Comparison of ENCODE assay signal across 13 mouse cellular contexts in genomic region chr7:49981511-49982227, GRCm38 (mm10). TPM values are rescaled to one million over a fixed set of nuclear protein-coding genes. Genes with fewer than 3 reads are reported as not detected.
DNase-seq lines count a peak whose midpoint lies in the region; ATAC-seq and TF ChIP-seq lines count a peak whose summit lies in the region.
"Had no signal": no experiment of that assay in that cellular context is flagged by ENCODE, and none has a peak within 500 bp of the region (broad histone marks: within the 10 kb centered on the region; RNA-seq: fewer than 3 reads in every experiment).

No protein-coding gene starts in this region.

- no peak for TF ChIP-seq POLR2A in cortical plate, adult 2 months (IDR thresholded peaks at IDR 0.05; ENCODE audit: extremely low read depth, insufficient read depth, low read length)

- no peaks in the 10 kb centered on the region for H3K9me3 ChIP-seq in hindbrain, postnatal 0 days (ENCODE audit: low read length)
- no peaks in the 10 kb centered on the region for H3K9me3 ChIP-seq in hindbrain, embryonic 10.5 days
- H3K9me3 ChIP-seq in E14TG2a.4 (ENCODE audit: low read length), result no peaks in the 10 kb centered on the region
- no peaks in the 10 kb centered on the region for H3K9me3 ChIP-seq in midbrain, embryonic 13.5 days
- H3K9me3 ChIP-seq: embryonic facial prominence, embryonic 12.5 days; hindbrain, embryonic 15.5 days had no signal

- H3K27ac ChIP-seq in hindbrain, postnatal 0 days, result no peak overlapping the region
- no peak overlapping the region for H3K27ac ChIP-seq in hindbrain, embryonic 10.5 days
- no peak overlapping the region for H3K27ac ChIP-seq in cortical plate, adult 2 months (ENCODE audit: insufficient read depth, low read length)
- H3K27ac ChIP-seq in midbrain, embryonic 13.5 days, result no peak overlapping the region
- H3K27ac ChIP-seq: embryonic facial prominence, embryonic 12.5 days; gastrocnemius, adult 2 months; hindbrain, embryonic 15.5 days had no signal

- no peaks in the 10 kb centered on the region for H3K4me1 ChIP-seq in hindbrain, postnatal 0 days (ENCODE audit: insufficient read depth, low read length)
- H3K4me1 ChIP-seq in hindbrain, embryonic 10.5 days (replicated peaks), result peaks cover 6% of the 10 kb centered on the region
- H3K4me1 ChIP-seq in E14TG2a.4 (replicated peaks; ENCODE audit: low read depth, low read length), result peaks cover 51% of the 10 kb centered on the region
- no peaks in the 10 kb centered on the region for H3K4me1 ChIP-seq in cortical plate, adult 2 months (ENCODE audit: control insufficient read depth, insufficient read depth, low read length)
- peaks cover 5% of the 10 kb centered on the region; the same call in 1 of the 2 replicates for H3K4me1 ChIP-seq in midbrain, embryonic 13.5 days (replicated peaks)
- H3K4me1 ChIP-seq: embryonic facial prominence, embryonic 12.5 days had no signal

- ATAC-seq in hindbrain, postnatal 0 days, result 0 out of 2 replicates have a peak, but pooled peaks have one; percentile 27
- ATAC-seq in midbrain, embryonic 13.5 days, result peak; percentile 60

- no peaks in the 10 kb centered on the region for H3K36me3 ChIP-seq in hindbrain, postnatal 0 days (ENCODE audit: insufficient read depth, low read length)
- H3K36me3 ChIP-seq in hindbrain, embryonic 10.5 days, result no peaks in the 10 kb centered on the region
- H3K36me3 ChIP-seq in E14TG2a.4 (ENCODE audit: insufficient read depth, low read length), result no peaks in the 10 kb centered on the region
- no peaks in the 10 kb centered on the region for H3K36me3 ChIP-seq in midbrain, embryonic 13.5 days
- H3K36me3 ChIP-seq: embryonic facial prominence, embryonic 12.5 days; hindbrain, embryonic 15.5 days had no signal

- no peak overlapping the region for H3K4me3 ChIP-seq in hindbrain, postnatal 0 days (ENCODE audit: low read length)
- H3K4me3 ChIP-seq in hindbrain, embryonic 10.5 days, result no peak overlapping the region
- no peak overlapping the region for H3K4me3 ChIP-seq in E14TG2a.4 (replicated peaks; ENCODE audit: low read length)
- no peak overlapping the region for H3K4me3 ChIP-seq in cortical plate, adult 2 months (ENCODE audit: insufficient read depth, low read length)
- no peak overlapping the region for H3K4me3 ChIP-seq in midbrain, embryonic 13.5 days (replicated peaks)
- H3K4me3 ChIP-seq: embryonic facial prominence, embryonic 12.5 days; gastrocnemius, adult 2 months; hindbrain, embryonic 15.5 days had no signal

- no peak for DNase-seq in hindbrain, postnatal 0 days (ENCODE audit: low spot score)
- DNase-seq in hindbrain, embryonic 10.5 days (ENCODE audit: low spot score), result no peak
- DNase-seq in spleen, adult 18-20 months, result no peak
- DNase-seq in adrenal gland, postnatal 36 days, result no peak
- no peak for DNase-seq in gastrocnemius, postnatal 4 days (ENCODE audit: low spot score in 2 of 2)
- DNase-seq: gastrocnemius, adult 2 months; kidney, postnatal 10 days had no signal

- TF ChIP-seq CTCF in hindbrain, postnatal 0 days (IDR thresholded peaks at IDR 0.05; ENCODE audit: low read depth), result peak; percentile 66
- TF ChIP-seq CTCF in E14TG2a.4 (conservative IDR thresholded peaks at IDR 0.05; ENCODE audit: low read length), result peak; percentile 52
- TF ChIP-seq CTCF in cortical plate, adult 2 months (IDR thresholded peaks at IDR 0.05; ENCODE audit: extremely low read depth, insufficient read depth, low read length), result peak; percentile 28; the same call in 1 of the 2 replicates

- peaks cover 6% of the 10 kb centered on the region; the same call in 1 of the 2 replicates for H3K27me3 ChIP-seq in hindbrain, postnatal 0 days (ENCODE audit: insufficient read depth, low read length)
- H3K27me3 ChIP-seq in hindbrain, embryonic 10.5 days (ENCODE audit: insufficient read depth, poor library complexity, severe bottlenecking), result peaks cover 75% of the 10 kb centered on the region
- peaks cover 41% of the 10 kb centered on the region for H3K27me3 ChIP-seq in E14TG2a.4 (ENCODE audit: insufficient read depth, low read length)
- H3K27me3 ChIP-seq in midbrain, embryonic 13.5 days, result peaks cover 55% of the 10 kb centered on the region

- H3K9ac ChIP-seq in hindbrain, postnatal 0 days (replicated peaks; ENCODE audit: low read length), result no peak overlapping the region
- H3K9ac ChIP-seq in midbrain, embryonic 13.5 days (replicated peaks), result no peak overlapping the region
- H3K9ac ChIP-seq: embryonic facial prominence, embryonic 12.5 days; hindbrain, embryonic 15.5 days had no signal

- H3K4me2 ChIP-seq in hindbrain, postnatal 0 days (ENCODE audit: low read depth, low read length), result no peak overlapping the region
- no peak overlapping the region for H3K4me2 ChIP-seq in midbrain, embryonic 13.5 days (replicated peaks)
- H3K4me2 ChIP-seq: embryonic facial prominence, embryonic 12.5 days; hindbrain, embryonic 15.5 days had no signal

- 13% methylated on average over 9 of the region's 9 CpGs for WGBS in hindbrain, postnatal 0 days
- WGBS in hindbrain, embryonic 10.5 days, result 11% methylated on average over 9 of the region's 9 CpGs
- 7% methylated on average over 9 of the region's 9 CpGs for WGBS in midbrain, embryonic 13.5 days

RNA-seq across cellular contexts. Expression of gene Nell1, which starts 7.0 kb away (rescaled TPM):
- total RNA-seq in hindbrain, postnatal 0 days (2014; rRNA removed), result 66.4 and 67.1 TPM in 2 replicates
- 37.0 and 37.8 TPM in 2 replicates for polyA plus RNA-seq in hindbrain, postnatal 0 days (2015; fragmentation: Nextera tagmentation; extraction: Ambion mirVana)
- polyA plus RNA-seq in hindbrain, embryonic 10.5 days (2016; fragmentation: Nextera tagmentation; extraction: Ambion mirVana), result 1.2 and 1.6 TPM in 2 replicates
- polyA plus RNA-seq in cortical plate, adult 2 months (2012; rRNA removed), result 27.7 and 28.8 TPM in 2 replicates
- 7.1 and 7.9 TPM in 2 replicates for polyA plus RNA-seq in midbrain, embryonic 13.5 days (2015; fragmentation: Nextera tagmentation; extraction: Ambion mirVana)
- 1 to 10 TPM in 1 of 2 experiments, under 1 TPM in 1; 0.53 to 1.1 TPM for total RNA-seq in adrenal gland, postnatal 36 days (2021)
- total RNA-seq in gastrocnemius, postnatal 4 days (2021), result under 1 TPM; 0.15 to 0.52 TPM
- total RNA-seq: neutrophil, adult 5-6 weeks had no signal
